Mouse (Mus musculus): ENCODE results near the gene Cdiptos.

Cdiptos gene

DNA sequence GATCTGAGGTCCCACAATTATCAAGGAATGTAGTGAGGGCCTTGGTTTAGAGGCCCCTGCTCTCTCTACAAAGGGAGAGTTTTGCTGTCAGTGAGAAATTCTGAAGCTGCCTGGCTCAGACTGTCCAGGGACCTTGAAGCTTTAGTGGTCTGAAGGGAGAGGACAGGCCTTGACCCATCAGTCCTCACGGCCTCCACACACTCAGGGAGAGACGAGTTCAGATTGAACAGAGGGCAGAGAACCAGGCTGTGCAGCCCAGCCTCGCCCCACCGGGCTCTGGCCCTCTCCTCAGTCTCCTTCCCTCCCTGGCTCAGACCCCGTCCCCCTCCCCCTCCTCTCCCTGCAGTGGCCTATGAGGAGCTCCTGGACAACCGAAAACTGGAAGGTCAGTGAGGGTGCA is 8.5 kb downstream of the Cdiptos start:
- DNase-seq, result no peak

DNA sequence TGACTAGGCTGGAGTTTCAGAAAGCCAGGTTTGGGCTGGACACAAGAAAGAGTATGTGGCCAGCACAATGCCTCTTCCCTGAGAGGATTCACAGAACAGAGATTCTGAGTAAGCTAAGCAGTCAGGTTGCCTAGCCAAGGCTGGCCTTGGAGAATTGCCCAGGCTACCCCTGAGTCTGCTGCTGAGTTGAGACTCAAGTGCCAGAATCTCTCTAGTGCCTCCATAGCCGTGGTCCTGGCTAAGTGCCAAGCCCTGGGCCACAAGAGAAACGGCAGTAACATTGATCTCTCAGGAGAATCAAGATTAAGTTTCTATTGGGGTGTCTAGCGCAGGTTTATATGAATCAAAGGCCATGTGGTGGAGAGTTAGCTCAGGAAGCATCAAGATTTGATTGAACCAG is 10.3 kb downstream of the Cdiptos start:
- DNase-seq, result no peak

DNA sequence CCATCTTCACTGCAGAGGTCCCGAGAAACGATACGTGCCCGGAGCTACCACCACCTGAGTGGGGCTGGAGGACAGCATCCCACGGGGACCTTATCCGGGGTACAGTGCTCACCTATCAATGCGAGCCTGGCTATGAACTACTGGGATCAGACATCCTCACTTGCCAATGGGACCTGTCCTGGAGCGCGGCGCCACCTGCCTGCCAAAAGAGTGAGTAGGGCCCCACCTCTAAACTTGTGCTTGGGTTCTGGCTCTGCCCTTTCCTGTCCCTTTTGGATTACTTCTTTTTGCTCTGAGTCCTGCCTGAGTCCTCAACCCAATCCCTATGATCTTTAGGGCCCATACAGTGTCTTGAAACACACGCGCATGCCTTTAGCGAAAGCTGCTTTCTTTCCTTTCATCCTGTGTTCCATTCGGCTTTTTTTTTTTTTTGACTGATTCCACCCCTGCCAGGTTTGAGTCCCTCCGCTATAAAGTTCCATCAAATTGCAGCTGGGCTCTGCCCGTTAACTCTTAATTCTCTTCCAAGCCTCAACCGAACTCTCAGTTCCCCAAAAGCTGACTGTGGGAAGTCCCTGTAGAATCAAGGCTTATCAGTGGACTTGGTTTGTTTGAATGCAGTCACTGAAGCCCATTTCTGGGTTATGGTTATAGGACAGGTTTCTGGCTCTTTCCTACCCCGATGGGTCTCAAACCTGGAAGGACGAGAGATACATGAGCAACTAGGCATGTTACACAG is 12.2 kb downstream of the Cdiptos start:
- peak; percentile 48 for DNase-seq

DNA sequence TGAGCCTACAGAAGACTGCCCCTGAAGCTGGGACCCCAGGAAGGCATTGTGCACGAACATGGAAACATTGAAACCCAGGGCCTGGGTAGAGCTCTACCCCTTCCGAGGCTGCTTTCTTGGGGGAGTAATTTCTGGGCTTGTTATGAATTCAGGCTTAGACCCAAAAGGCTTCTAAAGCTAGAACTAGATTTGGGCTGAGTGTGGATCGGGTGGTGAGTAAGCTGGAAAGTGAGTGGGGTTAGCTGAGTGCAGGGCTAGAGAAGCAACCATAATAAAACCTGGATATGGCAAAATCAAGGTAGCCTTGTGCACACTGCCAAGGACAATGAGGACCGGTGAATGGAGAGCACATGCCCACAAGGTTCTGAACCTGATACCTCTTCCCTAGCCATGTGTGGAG is 13.9 kb downstream of the Cdiptos start:
- no peak for DNase-seq

DNA sequence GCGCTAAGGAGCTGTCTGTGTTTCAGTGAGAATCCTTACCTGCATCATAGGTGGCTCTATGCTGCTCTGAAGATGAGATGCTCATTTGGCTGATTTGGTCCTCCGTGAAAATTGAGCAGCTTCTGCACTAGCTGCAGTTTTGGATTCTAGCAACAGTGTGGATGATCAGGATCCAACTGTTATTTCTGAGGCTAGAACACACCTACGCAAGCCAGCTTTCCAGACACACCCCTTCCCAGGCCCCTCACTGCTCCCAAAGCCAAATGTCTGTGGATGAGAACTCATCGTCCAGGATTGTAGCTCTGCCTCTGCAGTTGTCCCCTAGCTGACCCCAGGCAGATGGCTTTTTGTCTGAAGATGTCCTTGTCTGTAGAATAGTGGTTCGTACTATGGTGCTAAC is 14.8 kb downstream of the Cdiptos start:
- no peak for DNase-seq

DNA sequence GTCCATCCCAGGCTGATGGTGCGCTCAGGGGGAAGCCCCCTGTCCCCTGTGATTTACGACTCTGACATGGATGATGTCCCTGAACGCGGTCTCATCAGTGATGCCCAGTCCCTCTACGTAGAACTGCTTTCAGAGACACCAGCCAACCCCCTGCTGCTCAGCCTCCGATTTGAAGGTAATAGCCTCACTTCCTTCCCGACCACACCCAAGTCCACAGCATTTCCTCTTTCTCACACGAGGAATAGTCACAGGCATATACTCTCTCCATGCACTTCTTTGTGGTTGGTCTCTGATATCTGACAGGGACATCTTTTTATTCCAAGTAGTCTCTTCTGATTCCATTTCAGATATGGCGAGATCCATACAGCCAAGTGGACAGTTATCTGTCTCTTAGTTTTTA is 16.1 kb downstream of the Cdiptos start:
- DNase-seq, result no peak

DNA sequence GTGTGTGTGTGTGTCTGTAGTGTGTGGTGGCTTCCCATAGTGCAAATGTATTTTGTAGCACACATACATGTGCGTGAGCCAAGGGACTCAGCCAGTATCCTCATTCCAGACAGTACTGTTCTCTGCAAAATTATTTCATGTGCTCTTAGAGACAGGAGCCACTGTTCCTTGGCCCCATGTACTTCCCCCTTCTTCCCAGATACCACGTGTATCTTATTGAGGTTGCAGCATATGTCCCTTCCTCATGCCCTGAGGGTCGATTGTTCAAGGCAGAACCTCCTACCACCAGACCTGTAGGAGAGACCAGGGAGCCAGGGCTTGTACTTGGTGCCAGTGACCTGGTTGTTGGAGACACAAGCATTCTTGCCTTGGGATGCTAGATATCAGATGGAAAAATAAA is 20.8 kb downstream of the Cdiptos start:
- no peak for DNase-seq

DNA sequence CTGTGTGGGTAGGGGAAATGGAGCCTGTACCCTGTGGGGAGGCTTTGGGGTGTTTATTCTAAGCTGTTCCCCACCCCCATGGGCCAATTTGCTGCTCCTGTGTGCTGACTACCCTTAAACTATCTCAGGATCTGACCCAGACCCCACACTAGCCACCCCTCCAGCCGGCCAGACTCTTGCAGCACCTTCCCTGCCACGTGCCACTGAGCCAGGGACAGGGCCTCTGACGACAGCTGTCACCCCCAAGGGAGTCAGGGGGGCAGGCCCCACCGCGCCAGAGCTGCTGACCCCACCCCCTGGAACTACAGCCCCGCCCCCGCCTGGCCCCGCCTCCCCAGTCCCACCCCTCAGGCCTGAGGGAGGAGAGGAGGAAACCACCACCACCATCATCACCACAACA is 23.3 kb downstream of the Cdiptos start:
- no peak for DNase-seq

DNA sequence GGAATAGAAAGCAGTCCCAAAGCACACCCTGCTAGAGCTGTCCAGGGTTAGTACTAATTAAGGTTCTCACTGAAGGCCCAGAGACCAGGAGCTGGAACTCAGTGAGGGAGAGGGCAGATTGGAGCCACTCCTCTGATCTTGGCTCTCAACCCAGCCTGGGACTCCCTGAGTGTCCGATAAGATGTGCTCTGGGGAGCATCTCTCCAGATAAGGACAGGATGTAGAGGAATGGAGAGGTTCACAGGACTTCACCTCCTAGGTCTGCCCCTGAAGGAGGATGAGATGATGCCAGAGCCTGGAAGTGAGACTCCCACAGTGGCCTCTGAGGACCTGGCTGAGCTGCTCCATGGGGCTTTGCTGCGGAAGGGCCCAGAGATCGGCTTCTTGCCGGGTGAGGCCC is 24.2 kb downstream of the Cdiptos start:
- DNase-seq, result no peak

DNA sequence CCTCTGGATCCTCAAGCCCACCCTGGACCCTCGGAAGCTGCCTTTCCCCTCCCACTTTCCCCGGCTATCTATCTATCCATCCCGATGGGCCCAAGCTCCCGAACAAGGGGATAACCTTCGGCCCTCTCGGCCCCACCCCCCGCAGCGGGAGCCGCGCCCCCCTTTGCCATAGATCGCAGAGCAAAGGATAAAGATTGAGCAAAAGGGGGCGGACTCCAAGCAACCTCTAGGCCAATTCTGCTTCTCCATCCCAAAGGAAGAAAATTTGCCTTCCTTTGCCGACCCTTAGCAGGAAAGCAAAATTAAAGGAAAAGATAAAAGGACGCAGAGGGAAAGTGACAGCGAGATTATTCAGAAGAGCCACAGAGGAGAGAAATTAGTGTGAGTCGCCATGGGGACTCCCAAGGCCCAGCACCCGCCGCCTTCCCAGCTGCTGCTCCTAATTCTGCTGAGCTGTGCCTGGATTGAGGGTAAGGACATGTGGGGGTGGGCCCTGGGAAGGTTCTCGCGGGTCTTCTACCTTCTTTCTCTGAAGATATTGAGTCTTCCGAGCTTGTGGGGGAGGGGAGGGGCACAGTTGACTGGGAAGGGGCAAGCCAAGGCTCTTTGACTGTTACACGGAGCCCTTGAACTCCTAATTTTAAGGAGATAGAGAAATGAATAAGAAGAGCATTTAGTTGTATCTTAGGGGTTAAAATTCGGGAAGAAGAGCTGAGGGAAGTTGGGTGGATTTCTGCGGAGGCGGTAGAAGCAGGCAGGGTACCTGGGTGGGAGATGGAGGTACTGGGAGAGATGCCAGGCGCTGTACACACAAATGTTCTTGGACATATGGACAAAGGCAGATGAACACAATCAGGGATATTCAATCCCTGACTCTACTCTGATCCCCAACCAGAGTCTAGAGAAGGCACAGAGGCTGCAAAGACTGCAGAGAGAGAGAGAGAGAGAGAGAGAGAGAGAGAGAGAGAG is 25.0 kb downstream of the Cdiptos start:
- DNase-seq, result no peak

DNA sequence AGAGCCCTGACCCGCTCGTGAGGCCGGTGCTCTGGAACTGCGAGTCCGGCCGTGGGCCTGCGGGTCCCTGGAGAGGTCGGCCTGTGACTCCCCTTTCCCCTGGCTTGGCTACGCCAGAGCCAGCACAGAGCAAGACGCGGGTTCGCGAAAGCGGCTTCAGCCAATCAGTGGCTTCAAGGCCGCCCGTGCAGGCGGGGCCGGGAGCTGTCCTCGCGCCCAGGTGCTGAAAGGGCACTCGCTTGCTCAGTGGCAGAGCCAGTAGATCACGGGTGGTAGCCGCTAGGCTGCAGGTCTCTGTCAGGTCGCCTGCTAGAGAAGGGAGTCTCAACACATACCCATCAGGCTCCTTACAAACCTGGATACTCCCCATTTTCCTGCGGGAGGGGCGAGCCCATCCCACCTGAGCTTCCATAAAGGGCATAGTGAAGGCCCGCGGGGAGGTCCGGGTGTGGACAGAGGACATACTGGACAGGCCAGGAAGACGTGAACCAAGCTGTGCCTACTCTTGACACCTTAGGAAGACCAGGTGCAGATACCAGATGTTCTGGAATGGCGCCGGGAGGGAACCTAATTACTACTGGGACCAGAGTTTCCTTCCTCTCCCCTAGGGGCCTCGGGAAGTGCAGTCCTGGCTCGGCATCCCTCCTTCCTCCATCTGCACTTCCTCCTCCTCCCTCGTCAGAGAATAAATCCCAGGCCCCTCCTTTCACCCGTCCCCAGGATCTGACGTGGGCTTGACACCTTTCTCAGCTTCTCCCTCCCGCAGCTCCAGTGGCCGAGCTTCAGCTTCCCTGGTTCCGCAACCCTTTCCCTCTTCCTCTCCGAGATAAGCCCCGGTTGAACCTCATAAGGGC is 25.9 kb downstream of the Cdiptos start, which contains the start of gene Sez6l2:
Sez6l2 (plus strand) TSS at position 771 of the 854 bp plus-strand sequence.
- peak; percentile 89 for DNase-seq

DNA sequence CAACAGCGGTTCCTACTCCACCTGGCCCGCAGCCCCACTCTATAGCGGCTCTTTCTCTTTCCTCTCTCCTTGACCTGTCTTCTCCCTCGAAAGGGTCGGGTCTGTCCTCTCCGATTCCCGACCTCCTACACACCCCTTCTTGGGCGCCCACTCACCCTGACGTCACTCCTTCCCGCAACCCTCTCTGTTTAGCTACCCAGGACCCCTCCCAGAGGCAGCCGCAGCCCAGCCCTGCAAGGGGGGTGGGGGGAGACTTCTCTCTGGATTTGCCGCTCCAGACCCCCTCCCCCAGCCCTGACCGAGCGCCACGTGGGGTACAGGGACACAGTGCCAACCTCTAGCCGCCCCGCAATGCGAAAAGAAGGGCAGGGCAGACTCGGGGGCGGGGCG is 26.5 kb downstream of the Cdiptos start, which contains the start of gene Asphd1:
Asphd1 (minus strand) TSS at position 180 of the 390 bp plus-strand sequence.
- no peak for DNase-seq

DNA sequence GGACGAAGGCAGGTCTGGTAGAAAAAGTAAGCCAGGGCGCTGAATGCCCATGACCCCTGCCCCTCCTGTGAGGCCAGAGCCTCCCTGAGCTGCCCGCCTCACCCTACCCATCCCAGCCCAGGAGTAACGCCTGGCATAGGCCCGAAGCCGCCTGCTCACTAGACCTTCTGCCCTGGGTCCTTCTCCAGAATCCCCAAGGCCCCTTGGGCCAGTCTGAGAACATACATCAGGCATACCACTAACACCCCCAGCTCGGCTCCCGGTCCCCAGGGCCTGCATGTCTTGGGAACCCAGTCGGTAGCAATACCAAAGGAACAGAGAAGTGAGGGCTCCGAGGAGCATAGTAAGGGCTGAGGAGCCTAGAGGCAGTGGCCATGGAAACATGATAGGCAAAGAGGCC is 27.3 kb downstream of the Cdiptos start:
- no peak for DNase-seq

DNA sequence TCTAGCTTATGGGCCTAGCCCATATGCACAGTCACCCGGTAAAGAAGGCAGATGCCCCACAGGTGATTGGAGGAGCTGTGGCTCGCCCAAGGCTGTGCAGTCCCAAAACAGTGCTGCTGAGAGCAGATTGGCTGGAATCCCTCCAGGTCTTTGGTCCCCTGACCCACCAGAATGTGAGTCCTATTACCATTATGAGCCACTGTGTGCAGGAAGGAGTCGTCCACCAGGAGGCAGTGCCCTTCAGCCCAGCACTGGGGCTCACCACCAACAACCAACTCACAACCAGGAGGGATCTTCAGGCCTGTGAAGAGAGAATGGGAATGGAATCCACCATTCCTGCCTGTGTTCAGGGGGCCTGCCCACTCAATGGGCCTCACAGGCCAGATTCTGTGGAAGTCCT is 29.4 kb downstream of the Cdiptos start:
- no peak for DNase-seq

DNA sequence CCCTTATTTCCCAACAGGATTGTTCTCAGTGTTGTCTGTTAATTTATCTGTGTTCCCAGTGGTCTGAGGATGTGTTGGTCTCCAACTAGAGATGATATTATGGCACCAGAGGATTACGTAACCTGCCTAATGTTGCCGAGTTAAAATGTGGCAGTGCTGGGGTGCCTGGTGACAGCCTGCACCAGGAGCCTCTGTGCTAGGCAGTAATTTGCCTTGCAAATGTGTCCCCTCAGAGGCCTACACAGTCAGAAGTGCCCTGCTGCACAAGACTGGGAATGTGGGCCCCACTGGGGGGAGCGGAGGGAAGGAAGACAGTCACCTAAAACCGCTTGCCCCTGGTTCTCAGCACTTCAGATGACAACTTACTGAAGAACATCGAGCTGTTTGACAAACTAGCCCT is 34.1 kb downstream of the Cdiptos start:
- DNase-seq, result no peak

DNA sequence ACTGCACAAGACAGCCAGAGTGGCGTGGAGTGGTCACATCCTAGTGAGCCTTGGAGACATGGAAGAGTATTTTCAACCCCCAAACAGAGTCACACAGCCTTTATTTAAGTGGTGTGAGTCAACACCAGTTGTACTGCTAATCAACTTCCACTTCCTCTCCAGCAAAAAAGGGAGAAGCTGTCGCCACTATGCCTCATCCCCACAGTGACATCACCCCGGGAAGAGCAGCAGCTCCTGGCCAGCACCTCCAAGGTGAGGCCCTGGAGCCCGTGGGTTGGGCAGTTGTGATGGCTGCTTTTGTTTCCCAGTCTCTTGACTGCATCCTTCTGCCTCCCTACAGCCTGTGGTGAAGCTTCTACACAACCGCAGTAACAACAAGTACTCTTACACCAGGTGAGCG is 34.7 kb downstream of the Cdiptos start:
- no peak for DNase-seq

DNA sequence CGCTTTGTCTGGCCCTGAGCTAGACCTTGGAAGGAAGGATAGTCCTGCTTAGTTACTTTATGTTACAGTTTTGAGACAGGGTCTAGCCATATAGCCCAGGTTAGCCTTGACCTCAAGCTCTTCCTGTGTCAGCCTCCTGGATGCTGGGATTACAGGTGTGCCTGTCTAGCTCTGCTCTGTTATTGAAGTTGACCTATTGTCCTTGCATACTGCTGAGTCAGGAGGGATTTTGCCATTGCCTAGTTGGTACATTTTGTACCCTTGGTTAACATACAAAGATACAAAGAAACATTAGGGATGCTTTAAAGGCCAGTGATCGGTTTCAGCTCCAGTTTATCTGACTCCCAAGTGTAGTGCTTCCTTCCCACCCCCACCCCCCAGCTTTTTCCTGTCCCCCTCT is 43.2 kb downstream of the Cdiptos start:
- DNase-seq, result no peak

DNA sequence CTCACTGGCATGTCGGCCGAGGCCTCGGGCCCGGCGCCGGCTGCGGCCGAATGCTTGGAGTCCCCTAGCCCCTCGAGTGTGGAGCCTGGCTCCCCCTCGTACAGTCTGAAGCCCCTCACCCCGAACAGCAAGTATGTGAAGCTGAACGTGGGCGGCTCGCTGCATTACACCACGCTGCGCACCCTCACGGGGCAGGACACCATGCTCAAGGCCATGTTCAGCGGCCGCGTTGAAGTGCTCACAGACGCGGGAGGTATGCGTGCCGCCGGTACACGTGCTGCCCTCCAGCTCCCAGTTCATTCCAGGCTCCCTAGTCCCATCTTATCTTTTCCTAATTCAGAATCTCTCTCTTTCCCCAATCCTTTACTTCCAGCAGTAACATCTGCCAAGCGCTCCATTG is 46.9 kb downstream of the Cdiptos start:
- DNase-seq, result peak; percentile 35

DNA sequence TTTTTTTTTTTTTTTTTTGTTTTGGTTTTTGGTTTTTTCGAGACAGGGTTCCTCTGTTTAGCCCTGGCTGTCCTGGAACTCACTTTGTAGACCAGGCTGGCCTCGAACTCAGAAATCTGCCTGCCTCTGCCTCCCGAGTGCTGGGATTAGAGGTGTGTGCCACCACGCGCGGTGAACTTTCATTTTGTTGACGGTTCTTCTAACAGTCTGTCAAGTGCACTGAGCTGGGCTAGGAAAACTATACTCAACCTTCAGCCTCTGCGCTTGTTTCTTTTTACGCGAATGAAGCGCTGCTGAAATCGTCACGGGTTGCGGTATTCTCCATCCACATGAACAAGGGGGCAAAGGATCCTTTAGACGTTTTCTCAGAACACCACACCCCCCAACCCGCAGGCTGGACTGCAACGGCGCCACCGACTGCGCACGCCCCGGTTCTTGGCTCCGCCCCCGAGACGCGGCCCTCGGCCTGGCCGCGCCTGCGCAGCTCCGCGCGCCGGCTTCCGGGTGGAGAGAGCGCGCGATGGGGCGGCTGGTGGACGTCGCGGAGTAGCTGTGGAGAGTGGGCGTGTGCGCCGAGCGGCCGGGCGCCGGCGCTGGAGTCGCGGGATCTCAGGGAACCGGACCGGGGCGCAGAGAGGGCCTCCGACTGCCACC is 47.4 kb downstream of the Cdiptos start, which contains the start of gene Kctd13:
Kctd13 (plus strand) TSS at position 496 of the 654 bp plus-strand sequence.
- DNase-seq, result peak; percentile 95

DNA sequence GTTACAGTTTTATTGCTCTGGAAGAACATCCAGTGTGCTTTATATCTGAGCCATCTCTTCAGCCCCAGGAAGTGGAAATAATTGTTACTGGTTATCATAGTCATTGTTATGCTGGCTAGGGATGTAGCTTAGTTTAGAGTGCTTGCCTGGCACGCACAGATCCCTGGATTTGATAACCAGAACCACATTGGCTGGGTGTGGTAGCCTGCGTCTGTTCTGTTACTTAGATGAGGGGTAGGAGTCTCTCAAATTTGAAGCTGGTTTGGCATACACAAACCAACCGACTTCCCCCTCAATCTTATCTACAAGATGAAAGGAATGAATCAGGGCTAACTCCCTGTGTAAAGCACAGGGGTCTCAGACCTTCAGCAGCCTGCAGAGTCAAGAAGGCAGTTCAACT is 49.6 kb downstream of the Cdiptos start:
- peak; percentile 58 for DNase-seq

DNA sequence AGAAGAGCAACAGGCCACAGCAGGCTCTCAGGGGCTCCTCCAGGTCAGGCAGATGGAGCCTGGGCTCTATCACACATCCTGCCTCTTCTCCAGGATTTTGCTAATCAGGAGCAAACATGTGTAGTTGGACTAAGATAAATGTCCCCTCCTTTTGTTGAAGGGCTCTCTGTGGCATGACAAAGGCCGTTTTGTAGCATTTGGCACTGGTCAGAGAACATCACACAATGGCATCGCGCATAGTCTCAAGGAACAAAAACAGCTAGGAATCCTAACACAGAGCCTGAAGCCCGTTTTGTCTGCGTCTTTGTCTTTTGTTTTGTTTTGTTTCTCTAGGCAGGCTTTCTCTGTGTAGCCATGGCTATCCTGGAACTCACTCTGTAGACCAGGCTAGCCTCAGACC is 51.9 kb downstream of the Cdiptos start:
- DNase-seq, result no peak

DNA sequence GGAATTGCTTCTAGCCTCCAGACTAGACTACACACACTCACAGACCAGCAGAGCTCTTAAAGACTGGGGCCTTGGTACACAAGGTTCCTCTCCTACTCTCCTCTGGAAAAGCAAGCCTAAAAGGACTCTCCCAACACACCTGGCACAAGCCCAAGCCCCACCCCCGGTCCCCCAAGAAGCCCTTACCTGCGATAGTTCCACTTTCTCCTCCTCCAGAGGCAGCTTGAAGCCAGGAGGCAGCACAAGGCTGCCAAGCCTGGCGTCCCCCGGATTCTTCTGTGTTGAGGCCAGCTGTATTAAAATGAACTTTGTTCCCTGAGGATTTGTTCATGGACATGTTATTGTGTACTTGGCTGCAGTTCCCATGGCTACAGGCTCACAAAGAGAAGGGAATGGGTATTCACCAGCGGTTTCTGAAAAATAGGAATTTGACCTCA is 53.3 kb downstream of the Cdiptos start, which contains the start of gene Tmem219:
Tmem219 (minus strand) TSS at position 294 of the 437 bp plus-strand sequence.
- DNase-seq, result no peak
